Mouse (Mus musculus): Measurements from ENCODE around the gene Smco4. TPM values are rescaled to one million over a fixed set of nuclear protein-coding genes. Genes with fewer than 3 reads are reported as not detected.

Smco4 gene
- total and polyA plus RNA-seq, 2 experiments from 2014 or later = 1.3 to 6.0 TPM

GRCm38 (mm10) chr9:15562353-15562752, 69.1 kb downstream of the Smco4 start:
- 72% methylated on average over 7 of the region's 7 CpGs for WGBS
- no peaks in the 10 kb centered on the region for H3K9me3 ChIP-seq (replicated peaks; ENCODE audit: control insufficient read depth, low read length)
- H3K27me3 ChIP-seq (ENCODE audit: control insufficient read depth, insufficient read depth, low read length) = no peaks in the 10 kb centered on the region
- no peak overlapping the region for H3K4me3 ChIP-seq (ENCODE audit: low read depth, low read length)
- ATAC-seq (ENCODE audit: insufficient read depth, low read depth) (no peak), DNase-seq (ENCODE audit: low spot score) (no peak)
- TF ChIP-seq CTCF (IDR thresholded peaks at IDR 0.05; ENCODE audit: low read depth) (no peak), EP300 (IDR thresholded peaks at IDR 0.05; ENCODE audit: low read depth) (no peak)
- H3K9ac ChIP-seq (replicated peaks; ENCODE audit: low read depth, low read length) = no peak overlapping the region
- H3K4me1 ChIP-seq (ENCODE audit: control insufficient read depth, insufficient read depth) = no peaks in the 10 kb centered on the region
- H3K27ac ChIP-seq (ENCODE audit: low read depth) = no peak overlapping the region
- H3K36me3 ChIP-seq (replicated peaks; ENCODE audit: control insufficient read depth, insufficient read depth, low read length) = no peaks in the 10 kb centered on the region
- no peak overlapping the region for H3K4me2 ChIP-seq (ENCODE audit: low read depth, low read length)

- no peak for ATAC-seq (ENCODE audit: insufficient read depth, low read depth)
- Histone ChIP-seq H3K4me2 (ENCODE audit: low read depth, low read length) (no peak overlapping the region), H3K27ac (ENCODE audit: low read depth) (no peak overlapping the region), H3K27me3 (ENCODE audit: control insufficient read depth, insufficient read depth, low read length) (no peaks in the 10 kb centered on the region), H3K9me3 (replicated peaks; ENCODE audit: control insufficient read depth, low read length) (no peaks in the 10 kb centered on the region), H3K4me3 (ENCODE audit: low read depth, low read length) (no peak overlapping the region), H3K9ac (replicated peaks; ENCODE audit: low read depth, low read length) (no peak overlapping the region), H3K4me1 (ENCODE audit: control insufficient read depth, insufficient read depth) (no peaks in the 10 kb centered on the region), H3K36me3 (replicated peaks; ENCODE audit: control insufficient read depth, insufficient read depth, low read length) (no peaks in the 10 kb centered on the region)
- WGBS = 82% methylated on average over 13 of the region's 13 CpGs
- TF ChIP-seq CTCF (IDR thresholded peaks at IDR 0.05; ENCODE audit: low read depth) (no peak), EP300 (IDR thresholded peaks at IDR 0.05; ENCODE audit: low read depth) (no peak)
- DNase-seq (ENCODE audit: low spot score) = no peak
These were observed 81.7 kb downstream of the Smco4 start for GRCm38 (mm10) chr9:15574750-15575454.

GRCm38 (mm10) chr9:15578427-15578826, 85.2 kb downstream of the Smco4 start:
- Histone ChIP-seq H3K4me3 (ENCODE audit: low read depth, low read length) (no peak overlapping the region), H3K4me1 (ENCODE audit: control insufficient read depth, insufficient read depth) (no peaks in the 10 kb centered on the region), H3K36me3 (replicated peaks; ENCODE audit: control insufficient read depth, insufficient read depth, low read length) (no peaks in the 10 kb centered on the region), H3K27me3 (ENCODE audit: control insufficient read depth, insufficient read depth, low read length) (no peaks in the 10 kb centered on the region), H3K27ac (ENCODE audit: low read depth) (no peak overlapping the region), H3K9ac (replicated peaks; ENCODE audit: low read depth, low read length) (no peak overlapping the region), H3K4me2 (ENCODE audit: low read depth, low read length) (no peak overlapping the region), H3K9me3 (replicated peaks; ENCODE audit: control insufficient read depth, low read length) (no peaks in the 10 kb centered on the region)
- 51% methylated on average over 1 of the region's 1 CpGs for WGBS
- no peak for ATAC-seq (ENCODE audit: insufficient read depth, low read depth)
- DNase-seq (ENCODE audit: low spot score) = no peak
- TF ChIP-seq CTCF (IDR thresholded peaks at IDR 0.05; ENCODE audit: low read depth) (no peak), EP300 (IDR thresholded peaks at IDR 0.05; ENCODE audit: low read depth) (no peak)

- no peak for DNase-seq (ENCODE audit: low spot score)
- Histone ChIP-seq H3K36me3 (replicated peaks; ENCODE audit: control insufficient read depth, insufficient read depth, low read length) (no peaks in the 10 kb centered on the region), H3K4me3 (ENCODE audit: low read depth, low read length) (no peak overlapping the region), H3K4me2 (ENCODE audit: low read depth, low read length) (no peak overlapping the region), H3K27me3 (ENCODE audit: control insufficient read depth, insufficient read depth, low read length) (no peaks in the 10 kb centered on the region), H3K4me1 (ENCODE audit: control insufficient read depth, insufficient read depth) (no peaks in the 10 kb centered on the region), H3K9me3 (replicated peaks; ENCODE audit: control insufficient read depth, low read length) (no peaks in the 10 kb centered on the region), H3K9ac (replicated peaks; ENCODE audit: low read depth, low read length) (no peak overlapping the region), H3K27ac (ENCODE audit: low read depth) (no peak overlapping the region)
- TF ChIP-seq CTCF (IDR thresholded peaks at IDR 0.05; ENCODE audit: low read depth) (no peak), EP300 (IDR thresholded peaks at IDR 0.05; ENCODE audit: low read depth) (no peak)
- no peak for ATAC-seq (ENCODE audit: insufficient read depth, low read depth)
- WGBS = 84% methylated on average over 9 of the region's 9 CpGs
These were observed 85.7 kb downstream of the Smco4 start for GRCm38 (mm10) chr9:15578946-15579345.

GRCm38 (mm10) chr9:15580176-15580575, 86.9 kb downstream of the Smco4 start:
- no peak overlapping the region for H3K27ac ChIP-seq (ENCODE audit: low read depth)
- H3K4me1 ChIP-seq (ENCODE audit: control insufficient read depth, insufficient read depth) = no peaks in the 10 kb centered on the region
- no peak overlapping the region for H3K4me3 ChIP-seq (ENCODE audit: low read depth, low read length)
- H3K9me3 ChIP-seq (replicated peaks; ENCODE audit: control insufficient read depth, low read length) = no peaks in the 10 kb centered on the region
- 68% methylated on average over 6 of the region's 6 CpGs for WGBS
- ATAC-seq (ENCODE audit: insufficient read depth, low read depth) (no peak), DNase-seq (ENCODE audit: low spot score) (no peak)
- no peaks in the 10 kb centered on the region for H3K36me3 ChIP-seq (replicated peaks; ENCODE audit: control insufficient read depth, insufficient read depth, low read length)
- H3K27me3 ChIP-seq (ENCODE audit: control insufficient read depth, insufficient read depth, low read length) = no peaks in the 10 kb centered on the region
- H3K9ac ChIP-seq (replicated peaks; ENCODE audit: low read depth, low read length) = no peak overlapping the region
- no peak for TF ChIP-seq EP300 (IDR thresholded peaks at IDR 0.05; ENCODE audit: low read depth)
- no peak for TF ChIP-seq CTCF (IDR thresholded peaks at IDR 0.05; ENCODE audit: low read depth)
- H3K4me2 ChIP-seq (ENCODE audit: low read depth, low read length) = no peak overlapping the region

- Histone ChIP-seq H3K9me3 (replicated peaks; ENCODE audit: control insufficient read depth, low read length) (no peaks in the 10 kb centered on the region), H3K27me3 (ENCODE audit: control insufficient read depth, insufficient read depth, low read length) (no peaks in the 10 kb centered on the region), H3K36me3 (replicated peaks; ENCODE audit: control insufficient read depth, insufficient read depth, low read length) (no peaks in the 10 kb centered on the region), H3K27ac (ENCODE audit: low read depth) (no peak overlapping the region), H3K4me1 (ENCODE audit: control insufficient read depth, insufficient read depth) (no peaks in the 10 kb centered on the region), H3K4me2 (ENCODE audit: low read depth, low read length) (no peak overlapping the region), H3K9ac (replicated peaks; ENCODE audit: low read depth, low read length) (no peak overlapping the region), H3K4me3 (ENCODE audit: low read depth, low read length) (no peak overlapping the region)
- TF ChIP-seq CTCF (IDR thresholded peaks at IDR 0.05; ENCODE audit: low read depth) (no peak), EP300 (IDR thresholded peaks at IDR 0.05; ENCODE audit: low read depth) (no peak)
- no peak for ATAC-seq (ENCODE audit: insufficient read depth, low read depth)
- DNase-seq (ENCODE audit: low spot score) = no peak
- WGBS = 81% methylated on average over 5 of the region's 5 CpGs
These were observed 88.8 kb downstream of the Smco4 start for GRCm38 (mm10) chr9:15582026-15582425.
